Mouse (Mus musculus) spleen, adult 2 months (tissue): ENCODE measurements around the gene Dtl.

Experiments used
- CTCF ChIP-seq: fragments of 200-500 bp; IDR thresholded peaks from 2 replicates; pipeline ENCODE4 v1.5.1; 2011; ENCODE audit warnings: mild to moderate bottlenecking, inconsistent platforms; ENCODE audit not compliant: insufficient read depth, insufficient read length, insufficient replicate concordance; ENCODE audit errors: extremely low read depth
- POLR2A ChIP-seq: fragments of 200-500 bp; IDR thresholded peaks from 2 replicates; pipeline ENCODE4 v1.6.1; 2011; ENCODE audit warnings: low read depth, low read length, inconsistent platforms

DNA sequence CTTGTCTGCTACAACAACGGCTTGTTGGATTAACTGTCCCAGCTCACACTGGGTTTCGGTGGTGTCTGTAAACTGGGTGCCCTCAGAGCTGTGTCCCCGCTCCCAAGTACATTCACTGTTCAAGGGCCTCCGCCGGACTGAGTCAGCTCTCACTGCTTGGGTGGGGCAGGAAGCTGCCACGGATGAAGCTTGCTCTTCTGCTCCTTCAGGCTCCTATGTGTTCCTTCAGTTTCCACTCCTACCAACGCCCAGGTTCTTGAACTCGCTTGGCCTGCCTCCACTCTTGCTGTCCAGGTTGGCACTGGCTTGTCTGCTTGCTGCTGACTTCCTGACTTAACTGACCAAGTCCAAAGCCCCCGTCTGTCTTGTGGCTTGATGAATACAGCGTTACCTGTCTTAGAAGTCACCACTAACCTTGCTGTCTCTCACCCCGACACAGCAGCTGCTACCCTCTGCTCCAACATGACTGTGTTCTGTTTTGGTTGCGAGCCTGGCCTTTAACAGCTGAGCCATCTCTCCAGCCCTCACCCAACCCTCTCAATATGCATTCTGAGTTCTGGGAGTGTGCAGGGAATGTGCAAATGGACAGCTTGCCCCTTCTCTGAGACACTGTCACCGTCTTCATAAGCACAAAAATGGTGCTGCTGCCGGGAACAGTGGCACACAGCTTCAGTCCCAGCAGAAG lies 76.9 kb downstream of the Dtl start:
- no peak for TF ChIP-seq POLR2A
- no peak for TF ChIP-seq CTCF
